Mouse (Mus musculus) midbrain, embryonic 13.5 days (tissue): ENCODE results near the gene Mtmr2. TPM values are rescaled to one million over a fixed set of nuclear protein-coding genes. Genes with fewer than 3 reads are reported as not detected.
"Not testable (repeated sequence)": the region's sequence is repeated elsewhere in the genome, so short reads cannot be mapped to it uniquely, and the experiment has no call there.

Experiments used
- ATAC-seq: fragments of 200-750 bp; cut with Nextera tagmentation; 2 replicates; pipeline ENCODE4 v1.8.0; 2017; ENCODE audit warnings: mild to moderate bottlenecking, moderate TSS enrichment, moderate library complexity
- H3K27ac ChIP-seq: fragments of 300-500 bp; sonication (generic); 2 replicates; pipeline ENCODE4 v1.5.1; 2015; ENCODE audit warnings: inconsistent platforms, mild to moderate bottlenecking, moderate library complexity
- H3K27me3 ChIP-seq: fragments of 300-500 bp; sonication (generic); 2 replicates; pipeline ENCODE4 v1.6.1; 2015; ENCODE audit warnings: mild to moderate bottlenecking, inconsistent platforms
- H3K36me3 ChIP-seq: fragments of 300-500 bp; sonication (generic); 2 replicates; pipeline ENCODE4 v1.6.1; 2015; ENCODE audit warnings: mild to moderate bottlenecking, inconsistent platforms
- H3K4me1 ChIP-seq: fragments of 300-500 bp; sonication (generic); replicated peaks from 2 replicates; pipeline ENCODE4 v1.6.1; 2015; ENCODE audit warnings: inconsistent platforms
- H3K4me2 ChIP-seq: fragments of 300-500 bp; sonication (generic); replicated peaks from 2 replicates; pipeline ENCODE4 v1.6.1; 2015; ENCODE audit warnings: moderate library complexity, mild to moderate bottlenecking, inconsistent platforms
- H3K4me3 ChIP-seq: fragments of 300-500 bp; sonication (generic); replicated peaks from 2 replicates; pipeline ENCODE4 v1.5.1; 2015; ENCODE audit warnings: mild to moderate bottlenecking, inconsistent platforms
- H3K9ac ChIP-seq: fragments of 300-500 bp; sonication (generic); replicated peaks from 2 replicates; pipeline ENCODE4 v1.6.1; 2015; ENCODE audit warnings: mild to moderate bottlenecking, inconsistent platforms
- H3K9me3 ChIP-seq: fragments of 300-500 bp; sonication (generic); 2 replicates; pipeline ENCODE4 v1.6.1; 2016; ENCODE audit warnings: mild to moderate bottlenecking, inconsistent platforms
- WGBS: fragments of 180-500 bp; shearing (Covaris S2); methylation state at CpG from one replicate; pipeline ENCODE4 v1.1.7; 2015; 5-methylcytosine and 5-hydroxymethylcytosine counted together
- polyA plus RNA-seq: library from polyadenylated mRNA; unstranded; fragments of >200 nt; fragmentation: Nextera tagmentation; extraction: Ambion mirVana; gene quantifications from 2 replicates; pipeline ENCODE4 v1.2.1, GENCODE M21; 2015

Mtmr2 gene
- polyA plus RNA-seq, result 62.0 and 68.9 TPM in 2 replicates

DNA sequence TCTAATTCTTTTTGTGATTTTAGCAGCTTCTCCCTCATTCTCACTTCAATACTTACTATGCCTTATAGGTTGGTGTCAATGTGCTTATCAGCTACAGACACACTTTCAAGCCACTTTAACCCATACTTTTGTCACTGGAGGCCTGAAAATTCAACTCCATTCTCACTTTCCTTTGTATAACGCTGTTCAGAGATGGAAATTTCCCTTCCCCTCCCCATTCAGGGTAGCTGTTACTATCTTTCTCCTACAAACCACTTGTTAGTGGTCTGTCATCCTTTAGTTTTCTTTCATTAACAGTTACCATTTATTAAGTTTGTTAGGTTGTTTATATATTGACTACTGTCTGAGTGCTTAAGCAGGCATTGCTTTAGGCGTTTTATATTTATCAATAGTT is at the start of gene Mtmr2:
Gene Mtmr2 (plus strand): TSS at position 7 of the 394 bp plus-strand sequence.
- Histone ChIP-seq H3K9me3 (no peaks in the 10 kb centered on the region), H3K4me1 (peaks cover 20% of the 10 kb centered on the region), H3K36me3 (no peaks in the 10 kb centered on the region), H3K27me3 (no peaks in the 10 kb centered on the region), H3K27ac (peak within 1 kb of the TSS; percentile 96), H3K4me3 (peak within 1 kb of the TSS; percentile 84), H3K9ac (peak within 1 kb of the TSS; percentile 99), H3K4me2 (peak within 1 kb of the TSS; percentile 83)
- no peak for ATAC-seq
- WGBS, result 47% methylated on average over 2 of the region's 2 CpGs

DNA sequence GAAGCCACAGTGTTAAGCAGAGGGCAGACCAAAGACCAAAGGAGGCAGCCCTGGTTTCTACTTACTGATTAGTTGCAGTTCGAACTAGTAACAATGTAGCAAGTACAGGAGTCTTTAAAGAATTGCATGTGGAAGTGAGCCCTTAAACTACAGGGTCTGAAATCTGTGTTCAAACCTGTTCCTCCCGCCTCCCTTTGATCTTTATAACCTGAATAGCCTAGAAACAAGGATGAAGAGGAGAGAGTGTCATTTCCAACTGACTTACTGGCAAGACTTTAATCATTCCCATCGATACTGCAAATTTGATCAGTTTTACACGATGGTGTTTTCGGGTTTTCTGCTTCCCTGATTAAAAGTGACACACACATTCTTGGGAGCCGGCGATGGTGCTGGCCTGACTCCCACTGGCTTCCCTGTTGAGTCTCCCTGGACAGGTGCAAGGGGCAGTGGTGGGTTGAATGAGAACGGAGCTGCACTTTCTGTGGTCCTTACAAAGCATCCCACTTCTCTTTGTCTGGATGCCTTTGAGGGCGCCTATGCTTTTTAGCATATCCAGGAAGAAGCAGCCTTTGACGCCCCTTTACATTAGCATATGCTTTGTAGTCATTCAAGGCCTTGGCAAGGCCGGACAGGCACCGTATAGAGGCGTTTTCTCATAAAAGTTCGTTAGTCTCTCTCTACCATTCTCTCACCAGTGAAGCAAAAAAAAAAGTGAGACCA is 49.0 kb upstream of the Mtmr2 start:
- H3K4me2 ChIP-seq, result no peak overlapping the region
- H3K27me3 ChIP-seq, result no peaks in the 10 kb centered on the region
- H3K27ac ChIP-seq, result peak overlapping the region; percentile 77
- H3K9ac ChIP-seq, result no peak overlapping the region
- WGBS, result 11% methylated on average over 14 of the region's 14 CpGs
- peak; percentile 85 for ATAC-seq
- no peaks in the 10 kb centered on the region for H3K9me3 ChIP-seq
- peaks cover 22% of the 10 kb centered on the region for H3K4me1 ChIP-seq
- H3K4me3 ChIP-seq, result no peak overlapping the region
- H3K36me3 ChIP-seq, result peaks cover 11% of the 10 kb centered on the region

DNA sequence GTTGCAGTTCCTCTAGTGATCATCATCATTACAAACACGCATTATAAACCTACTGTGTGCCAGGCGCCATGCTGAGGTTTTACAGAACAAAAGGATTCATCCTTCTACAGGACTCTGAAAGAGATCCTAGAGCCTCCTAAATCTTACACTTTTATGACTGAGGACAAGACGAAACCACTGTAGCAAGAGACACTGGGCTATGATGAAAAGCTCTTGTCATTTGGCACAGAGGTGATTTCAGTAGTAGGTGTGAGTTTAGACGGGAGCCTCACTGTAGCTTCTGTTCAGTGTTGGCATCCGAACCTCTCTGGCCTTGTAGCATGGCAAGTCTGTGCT is 48.5 kb upstream of the Mtmr2 start:
- H3K4me2 ChIP-seq, result no peak overlapping the region
- peak; percentile 17; the same call in 1 of the 2 replicates for ATAC-seq
- H3K27ac ChIP-seq, result peak overlapping the region; percentile 48

DNA sequence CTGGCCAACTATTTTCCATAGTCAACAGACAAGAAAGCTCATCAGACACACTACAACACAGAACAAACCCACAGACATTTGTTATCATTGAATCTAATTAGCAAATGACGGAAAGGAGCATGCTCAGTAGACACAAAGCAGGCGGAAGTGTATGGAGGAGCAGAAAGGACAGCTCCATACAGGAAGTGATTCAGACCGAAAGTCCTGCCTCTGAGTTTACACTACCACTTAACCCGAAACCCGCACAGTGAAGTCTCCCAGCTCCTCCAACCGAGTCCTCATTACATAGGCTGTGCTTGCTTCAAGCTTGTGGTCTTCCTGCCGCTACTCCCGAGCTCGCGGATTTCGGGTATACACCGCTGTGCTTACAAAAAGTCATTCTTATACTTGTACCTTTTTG is 46.4 kb upstream of the Mtmr2 start:
- H3K4me1 ChIP-seq, result peaks cover 22% of the 10 kb centered on the region
- no peaks in the 10 kb centered on the region for H3K9me3 ChIP-seq
- H3K9ac ChIP-seq, result no peak overlapping the region
- ATAC-seq, result no peak
- H3K36me3 ChIP-seq, result peaks cover 23% of the 10 kb centered on the region
- WGBS, result 96% methylated on average over 12 of the region's 12 CpGs
- no peak overlapping the region for H3K4me2 ChIP-seq
- no peaks in the 10 kb centered on the region for H3K27me3 ChIP-seq
- no peak overlapping the region for H3K27ac ChIP-seq
- H3K4me3 ChIP-seq, result no peak overlapping the region

More for the DNA sequence above, 48.5 kb upstream of the Mtmr2 start:
- no peaks in the 10 kb centered on the region for H3K27me3 ChIP-seq
- peaks cover 14% of the 10 kb centered on the region for H3K36me3 ChIP-seq
- no peak overlapping the region for H3K4me3 ChIP-seq
- no peak overlapping the region for H3K9ac ChIP-seq
- 28% methylated on average over 5 of the region's 5 CpGs for WGBS
- H3K9me3 ChIP-seq, result no peaks in the 10 kb centered on the region
- H3K4me1 ChIP-seq, result peaks cover 22% of the 10 kb centered on the region

DNA sequence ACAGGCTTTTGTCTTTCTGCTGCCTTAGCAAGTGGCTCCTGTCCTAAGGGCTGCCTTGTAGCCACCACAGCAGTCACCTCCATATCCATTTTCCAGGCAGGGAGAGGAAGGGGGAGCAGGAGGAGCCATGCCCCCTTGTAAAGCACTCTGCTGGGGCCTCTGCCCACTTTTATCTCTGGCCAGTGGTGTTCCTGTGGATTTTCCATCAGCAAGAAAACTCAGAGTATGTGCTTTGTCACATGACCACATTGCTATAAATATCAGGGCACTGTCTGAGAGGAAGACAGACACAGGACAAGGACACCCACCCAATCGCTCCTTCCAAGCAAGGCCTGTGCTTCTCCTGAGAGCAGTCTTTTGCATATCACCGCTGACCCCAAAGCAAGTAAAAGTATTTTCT is 45.1 kb upstream of the Mtmr2 start:
- no peak for ATAC-seq
- Histone ChIP-seq H3K27ac (no peak overlapping the region), H3K27me3 (no peaks in the 10 kb centered on the region), H3K9ac (no peak overlapping the region), H3K4me1 (peaks cover 17% of the 10 kb centered on the region), H3K36me3 (peaks cover 23% of the 10 kb centered on the region), H3K9me3 (no peaks in the 10 kb centered on the region), H3K4me3 (no peak overlapping the region), H3K4me2 (no peak overlapping the region)
- WGBS, result 98% methylated on average over 2 of the region's 2 CpGs

DNA sequence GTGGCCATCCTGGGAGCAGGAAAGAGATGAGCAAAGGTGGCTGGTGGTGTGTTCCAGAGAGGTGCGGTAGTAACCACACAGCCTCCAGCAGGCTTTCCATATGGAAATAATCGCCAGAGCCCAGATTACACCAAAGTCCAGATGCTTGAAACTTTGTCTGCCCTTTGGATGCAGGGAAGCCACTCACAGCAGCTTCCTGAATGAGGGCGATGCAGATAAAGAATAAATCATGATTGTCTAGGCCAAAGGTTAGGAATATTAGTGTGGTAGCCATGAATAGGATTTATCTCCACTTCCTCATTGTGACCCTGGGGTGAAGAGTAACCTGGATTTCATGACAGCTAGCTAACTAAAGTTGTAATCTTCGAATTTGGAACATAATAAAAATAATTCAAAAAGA is 43.3 kb upstream of the Mtmr2 start:
- ATAC-seq, result no peak
- Histone ChIP-seq H3K36me3 (peaks cover 23% of the 10 kb centered on the region), H3K4me2 (no peak overlapping the region), H3K4me3 (no peak overlapping the region), H3K4me1 (peaks cover 2% of the 10 kb centered on the region), H3K9ac (no peak overlapping the region), H3K9me3 (no peaks in the 10 kb centered on the region), H3K27ac (no peak overlapping the region), H3K27me3 (no peaks in the 10 kb centered on the region)
- WGBS, result 87% methylated on average over 4 of the region's 4 CpGs

DNA sequence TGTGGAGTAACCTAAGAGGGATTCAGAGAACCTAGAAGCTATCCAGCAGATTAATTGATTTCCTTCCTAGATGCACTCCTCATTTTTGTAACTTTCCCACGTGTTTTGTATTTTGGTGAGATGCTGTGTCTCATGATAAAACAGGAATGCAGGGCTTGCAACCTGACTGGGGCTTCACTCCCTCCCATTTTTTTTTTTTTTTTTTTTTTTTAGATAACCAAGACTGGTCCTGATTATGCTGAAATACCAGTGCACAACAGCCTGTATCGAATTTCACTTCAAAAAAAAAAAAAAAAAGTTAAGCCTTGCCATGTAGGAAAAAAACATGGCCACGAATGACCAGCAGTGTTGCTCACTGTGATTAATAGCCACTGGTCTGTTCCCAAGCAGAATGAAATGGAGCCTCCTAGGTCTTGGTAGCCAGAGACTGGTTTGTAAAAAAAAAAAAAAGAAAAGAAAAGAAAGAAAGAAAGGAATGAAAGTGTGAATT is 41.1 kb upstream of the Mtmr2 start:
- no peaks in the 10 kb centered on the region for H3K4me1 ChIP-seq
- H3K27me3 ChIP-seq, result no peaks in the 10 kb centered on the region
- H3K27ac ChIP-seq, result no peak overlapping the region
- peaks cover 20% of the 10 kb centered on the region for H3K36me3 ChIP-seq
- no peak overlapping the region for H3K4me2 ChIP-seq
- WGBS, result 51% methylated on average over 3 of the region's 3 CpGs
- no peak overlapping the region for H3K4me3 ChIP-seq
- H3K9ac ChIP-seq, result no peak overlapping the region
- ATAC-seq, result no peak
- H3K9me3 ChIP-seq, result no peaks in the 10 kb centered on the region

DNA sequence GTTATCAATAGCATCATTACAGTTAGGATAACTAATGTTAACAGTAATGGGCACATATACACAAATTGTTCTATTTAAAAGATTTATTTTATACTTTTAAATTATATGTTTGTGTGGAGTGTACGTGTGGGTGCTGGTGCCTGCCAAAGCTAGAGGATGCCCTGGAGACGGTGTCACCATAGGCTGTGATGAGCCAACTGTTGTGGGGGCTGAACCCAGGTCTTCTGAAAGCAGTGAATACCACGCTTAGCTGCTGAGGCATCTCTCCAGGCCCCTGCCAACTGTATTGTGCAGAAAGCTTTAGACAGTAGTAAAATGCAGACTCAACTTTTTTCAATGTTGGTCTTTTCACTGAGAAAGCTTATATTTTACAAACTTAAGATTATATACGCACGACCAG is 38.8 kb upstream of the Mtmr2 start:
- H3K36me3 ChIP-seq, result peaks cover 12% of the 10 kb centered on the region
- H3K27ac ChIP-seq, result no peak overlapping the region
- WGBS, result 89% methylated on average over 5 of the region's 5 CpGs
- H3K4me3 ChIP-seq, result no peak overlapping the region
- no peaks in the 10 kb centered on the region for H3K27me3 ChIP-seq
- no peaks in the 10 kb centered on the region for H3K9me3 ChIP-seq
- no peak for ATAC-seq
- H3K4me2 ChIP-seq, result no peak overlapping the region
- H3K4me1 ChIP-seq, result no peaks in the 10 kb centered on the region
- H3K9ac ChIP-seq, result no peak overlapping the region

DNA sequence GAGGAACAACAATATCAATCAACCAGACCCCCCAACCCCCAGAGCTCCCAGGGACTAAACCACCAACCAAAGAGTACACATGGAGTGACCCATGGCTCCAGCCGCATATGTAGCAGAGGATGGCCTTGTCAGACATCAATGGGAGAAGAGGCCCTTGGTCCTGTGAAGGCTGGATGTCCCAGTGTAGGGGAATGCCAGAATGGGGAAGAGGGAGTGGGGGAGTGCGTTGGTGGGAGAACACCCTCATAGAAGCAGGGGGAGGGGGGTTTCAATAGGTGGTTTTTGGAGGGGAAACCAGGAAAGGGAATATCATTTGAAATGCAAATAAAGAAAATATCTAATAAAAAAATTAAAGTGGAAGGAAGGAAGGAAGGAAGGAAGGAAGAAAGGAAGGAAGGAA is 32.3 kb upstream of the Mtmr2 start:
- H3K4me3 ChIP-seq, H3K4me2 ChIP-seq, H3K27ac ChIP-seq, H3K4me1 ChIP-seq, H3K9ac ChIP-seq, H3K27me3 ChIP-seq, H3K36me3 ChIP-seq, H3K9me3 ChIP-seq: not testable (repeated sequence)
- peak; percentile 37; the same call in 1 of the 2 replicates for ATAC-seq
- 69% methylated on average over 2 of the region's 2 CpGs for WGBS

DNA sequence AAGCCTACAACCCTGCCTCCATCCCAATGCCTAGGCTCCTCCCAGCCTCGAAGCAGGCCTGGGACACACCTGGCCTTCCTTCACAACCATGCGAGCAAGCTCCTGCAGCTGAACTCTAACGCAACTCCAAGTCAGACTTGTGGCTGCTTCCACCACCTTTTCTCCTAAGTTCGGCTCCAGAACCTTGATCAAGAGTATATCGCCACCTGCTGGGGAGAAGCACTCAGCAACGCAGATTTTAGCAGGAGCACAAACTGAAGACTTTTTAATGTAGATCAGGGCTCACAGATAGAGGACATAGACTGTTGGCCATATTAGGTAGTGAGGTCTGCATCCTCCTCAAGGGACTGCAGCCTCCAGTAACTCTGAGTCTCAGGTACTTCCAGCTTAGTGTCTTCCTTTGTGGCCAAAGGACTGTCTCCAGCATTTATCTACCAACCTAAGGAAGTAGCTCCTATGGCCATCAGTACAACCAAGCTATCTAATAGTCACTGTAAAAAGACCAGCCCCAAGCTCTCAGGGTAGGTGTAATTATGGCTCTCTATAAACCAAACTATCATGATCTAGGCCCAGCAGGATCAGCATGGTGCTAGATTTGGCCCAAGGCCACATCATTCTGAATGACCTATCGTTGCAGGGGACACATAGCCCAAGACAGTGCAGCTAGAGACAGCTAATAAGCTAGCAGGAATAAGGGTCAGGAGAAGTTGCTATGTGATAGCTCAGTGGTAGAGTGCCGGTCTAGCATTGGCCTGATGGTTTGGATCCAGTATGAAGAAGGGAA is 31.7 kb upstream of the Mtmr2 start:
- no peak overlapping the region for H3K27ac ChIP-seq
- no peak overlapping the region for H3K4me2 ChIP-seq
- peak; percentile 83 for ATAC-seq
- no peak overlapping the region for H3K9ac ChIP-seq
- no peaks in the 10 kb centered on the region for H3K36me3 ChIP-seq
- no peak overlapping the region for H3K4me3 ChIP-seq
- H3K9me3 ChIP-seq, result no peaks in the 10 kb centered on the region
- WGBS, result 27% methylated on average over 8 of the region's 8 CpGs
- no peaks in the 10 kb centered on the region for H3K27me3 ChIP-seq
- H3K4me1 ChIP-seq, result no peaks in the 10 kb centered on the region

DNA sequence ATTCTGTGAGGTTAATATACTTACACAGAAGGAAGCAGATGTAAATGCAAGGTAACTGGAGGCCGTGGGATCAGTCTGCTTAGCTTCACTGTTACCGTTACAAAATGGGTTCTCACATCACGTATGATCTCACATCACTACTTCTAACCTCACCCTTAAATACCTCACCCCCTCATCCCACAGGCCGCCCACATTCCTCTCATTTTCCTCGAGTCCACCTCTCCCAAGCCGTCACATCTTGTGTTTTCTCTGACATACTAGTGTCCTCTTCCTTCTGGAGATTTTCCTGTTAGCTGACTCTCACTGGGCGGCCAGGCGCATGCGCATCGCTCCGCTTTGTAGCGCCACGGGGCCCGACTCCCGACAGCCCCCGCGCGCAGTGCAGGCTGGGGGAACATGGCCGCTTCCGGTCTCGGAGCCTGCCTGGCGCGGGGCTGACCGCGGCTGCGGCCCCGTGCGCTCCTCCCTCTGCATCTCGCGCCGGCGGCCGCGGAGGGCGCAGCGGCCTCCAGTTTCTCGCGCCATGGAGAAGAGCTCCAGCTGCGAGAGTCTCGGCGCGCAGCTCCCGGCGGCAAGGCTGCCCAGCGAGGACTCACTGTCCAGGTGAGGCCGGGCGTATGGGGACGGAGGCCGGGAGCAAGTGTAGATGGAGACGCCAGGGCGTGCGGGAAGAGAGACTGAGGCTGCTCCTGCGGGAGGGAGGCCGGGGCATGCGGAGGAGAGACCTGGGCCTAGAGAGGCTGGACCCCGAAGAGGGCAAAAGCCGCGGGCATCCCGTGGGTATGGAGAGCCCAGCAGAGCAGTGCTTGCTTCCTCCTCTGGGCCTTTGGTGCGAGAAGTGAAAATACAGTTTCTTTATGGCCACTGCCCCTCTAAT is 826 bp downstream of the Mtmr2 start:
- H3K4me2 ChIP-seq, result peak overlapping the region; percentile 83
- H3K36me3 ChIP-seq, result no peaks in the 10 kb centered on the region
- H3K27ac ChIP-seq, result peak overlapping the region; percentile 96
- peak; percentile 99 for ATAC-seq
- H3K4me3 ChIP-seq, result peak overlapping the region; percentile 84
- H3K4me1 ChIP-seq, result peaks cover 20% of the 10 kb centered on the region
- peak overlapping the region; percentile 99 for H3K9ac ChIP-seq
- 0 out of 2 replicates have a peak, but pooled peaks cover 3% of the 10 kb centered on the region for H3K9me3 ChIP-seq
- WGBS, result 1% methylated on average over 60 of the region's 60 CpGs
- H3K27me3 ChIP-seq, result no peaks in the 10 kb centered on the region

DNA sequence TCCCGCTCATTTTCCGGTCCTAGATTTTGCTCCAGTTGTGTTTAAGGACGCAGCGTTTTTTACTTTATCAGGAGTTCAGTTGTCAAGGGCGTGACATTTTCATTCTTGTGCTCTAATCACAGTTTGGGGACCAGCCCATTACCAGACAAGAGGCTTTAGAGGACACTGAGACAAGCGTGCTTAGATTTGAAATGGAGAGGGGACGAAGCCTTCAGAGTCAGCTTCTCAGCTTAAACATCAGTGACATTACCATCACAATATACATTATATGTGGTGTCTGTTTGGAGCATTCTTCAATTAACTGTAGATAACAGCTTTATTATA is 1.4 kb downstream of the Mtmr2 start:
- ATAC-seq, result no peak
- H3K27me3 ChIP-seq, result no peaks in the 10 kb centered on the region
- no peaks in the 10 kb centered on the region for H3K36me3 ChIP-seq
- H3K4me2 ChIP-seq, result peak overlapping the region; percentile 83
- peak overlapping the region; percentile 99 for H3K9ac ChIP-seq
- H3K4me3 ChIP-seq, result peak overlapping the region; percentile 84
- peak overlapping the region; percentile 96 for H3K27ac ChIP-seq
- H3K4me1 ChIP-seq, result peaks cover 20% of the 10 kb centered on the region
- H3K9me3 ChIP-seq, result 0 out of 2 replicates have a peak, but pooled peaks cover 3% of the 10 kb centered on the region
- WGBS, result 4% methylated on average over 7 of the region's 7 CpGs
